Mouse (Mus musculus): Measurements from ENCODE around the gene Klhl24.

- TF ChIP-seq POLR2A (IDR thresholded peaks at IDR 0.05; ENCODE audit: control insufficient read depth, low read depth, low read length) (no peak), CTCF (IDR thresholded peaks at IDR 0.05; ENCODE audit: control insufficient read depth, insufficient read depth, insufficient replicate concordance, low read depth, low read length) (no peak)
These were observed 18.7 kb downstream of the Klhl24 start for GRCm38 (mm10) chr16:20116069-20116468.

All from testis, adult 2 months (tissue).